Mouse (Mus musculus) liver, embryonic 15.5 days (tissue): ENCODE measurements at regions not wholly inside any gene's neighbourhood (a gene's known extent, or its start where the extent isn't known, plus 50 kb on each side); places are given as distances from the start of the nearest gene placed in this dataset.

Source experiments
- ATAC-seq: fragments of 200-750 bp; cut with Nextera tagmentation; 2 replicates; pipeline ENCODE4 v1.8.0; 2017; ENCODE audit warnings: moderate number of reproducible peaks, mild to moderate bottlenecking, moderate library complexity; ENCODE audit not compliant: insufficient read depth
- H3K27ac ChIP-seq: fragments of 300-500 bp; sonication (generic); replicated peaks from 2 replicates; pipeline ENCODE4 v1.5.1; 2015; ENCODE audit warnings: mild to moderate bottlenecking, inconsistent platforms
- H3K27me3 ChIP-seq: fragments of 300-500 bp; sonication (generic); 2 replicates; pipeline ENCODE4 v1.6.1; 2015; ENCODE audit warnings: mild to moderate bottlenecking, inconsistent platforms
- H3K36me3 ChIP-seq: fragments of 300-500 bp; sonication (generic); replicated peaks from 2 replicates; pipeline ENCODE4 v1.6.1; 2015; ENCODE audit warnings: moderate library complexity, mild to moderate bottlenecking, inconsistent platforms
- H3K4me1 ChIP-seq: fragments of 300-500 bp; sonication (generic); replicated peaks from 2 replicates; pipeline ENCODE4 v1.6.1; 2015; ENCODE audit warnings: inconsistent platforms
- H3K4me2 ChIP-seq: fragments of 300-500 bp; sonication (generic); 2 replicates; pipeline ENCODE4 v1.6.1; 2015; ENCODE audit warnings: moderate library complexity, mild to moderate bottlenecking, inconsistent platforms
- H3K4me3 ChIP-seq: fragments of 300-500 bp; sonication (generic); replicated peaks from 2 replicates; pipeline ENCODE4 v1.5.1; 2015; ENCODE audit warnings: mild to moderate bottlenecking, inconsistent platforms
- H3K9ac ChIP-seq: fragments of 300-500 bp; sonication (generic); 2 replicates; pipeline ENCODE4 v1.6.1; 2015; ENCODE audit warnings: moderate library complexity, mild to moderate bottlenecking, inconsistent platforms
- H3K9me3 ChIP-seq: fragments of 300-500 bp; sonication (generic); replicated peaks from 2 replicates; pipeline ENCODE4 v1.6.1; 2016; ENCODE audit warnings: inconsistent platforms
- WGBS: fragments of 180-500 bp; shearing (Covaris S2); methylation state at CpG from one replicate; pipeline ENCODE4 v1.1.7; 2015; ENCODE audit warnings: mixed read lengths; ENCODE audit not compliant: insufficient replicate concordance; 5-methylcytosine and 5-hydroxymethylcytosine counted together

DNA sequence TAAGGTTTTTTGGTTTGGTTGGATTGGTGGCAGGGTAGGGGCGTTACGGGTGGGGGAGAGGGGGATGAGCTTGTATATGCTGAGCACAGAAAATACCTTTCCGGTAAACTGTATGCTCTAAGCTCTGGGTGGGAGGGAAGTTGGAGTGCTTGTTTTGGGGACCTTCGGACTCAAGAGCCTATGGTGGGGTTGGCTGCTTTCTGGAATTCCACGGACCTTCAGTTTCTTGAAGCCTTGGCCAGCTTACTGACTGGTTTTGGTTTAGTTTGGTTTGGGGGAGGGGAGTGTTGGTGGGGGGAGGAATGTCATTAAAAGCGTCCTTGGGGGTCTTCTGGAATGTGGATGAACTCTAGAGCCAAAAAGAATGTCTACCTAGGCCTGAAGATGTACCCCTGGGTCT, 59.6 kb upstream of the Hs6st1 start:
- Histone ChIP-seq H3K27me3 (no peaks in the 10 kb centered on the region), H3K4me1 (no peaks in the 10 kb centered on the region), H3K36me3 (no peaks in the 10 kb centered on the region), H3K27ac (no peak overlapping the region), H3K4me3 (no peak overlapping the region), H3K4me2 (no peak overlapping the region), H3K9ac (no peak overlapping the region), H3K9me3 (no peaks in the 10 kb centered on the region; the same call in 1 of the 2 replicates)
- WGBS, result 74% methylated on average over 6 of the region's 6 CpGs
- ATAC-seq, result no peak

GRCm38 (mm10) chr1:36009010-36009619, 59.1 kb upstream of the Hs6st1 start:
- no peak for ATAC-seq
- WGBS, result 66% methylated on average over 6 of the region's 6 CpGs
- Histone ChIP-seq H3K36me3 (no peaks in the 10 kb centered on the region), H3K27me3 (no peaks in the 10 kb centered on the region), H3K9me3 (no peaks in the 10 kb centered on the region; the same call in 1 of the 2 replicates), H3K4me3 (no peak overlapping the region), H3K27ac (no peak overlapping the region), H3K9ac (no peak overlapping the region), H3K4me1 (no peaks in the 10 kb centered on the region), H3K4me2 (no peak overlapping the region)

DNA sequence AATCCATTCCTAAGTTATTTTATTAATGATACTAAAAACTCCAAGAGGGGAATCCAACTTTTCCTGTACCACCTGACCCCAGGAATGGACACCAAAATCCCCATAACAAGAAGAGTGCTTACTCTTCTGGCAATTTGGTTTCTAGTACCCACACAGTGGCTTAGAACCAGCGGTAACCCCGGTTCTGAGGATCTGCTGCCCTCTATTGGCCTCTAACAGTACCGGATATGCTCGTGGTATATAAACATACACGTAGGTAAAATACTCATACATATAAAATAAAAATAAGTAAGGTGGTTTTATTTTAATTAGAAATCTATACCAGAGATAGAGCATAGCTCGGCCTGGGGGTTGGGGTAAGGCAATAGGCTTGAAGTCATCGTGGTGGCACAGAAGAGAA, 58.0 kb upstream of the Hs6st1 start:
- no peak overlapping the region for H3K9ac ChIP-seq
- no peaks in the 10 kb centered on the region for H3K36me3 ChIP-seq
- H3K4me1 ChIP-seq, result no peaks in the 10 kb centered on the region
- no peak overlapping the region for H3K27ac ChIP-seq
- H3K27me3 ChIP-seq, result no peaks in the 10 kb centered on the region
- H3K9me3 ChIP-seq, result no peaks in the 10 kb centered on the region; the same call in 1 of the 2 replicates
- WGBS, result 69% methylated on average over 7 of the region's 7 CpGs
- no peak for ATAC-seq
- H3K4me2 ChIP-seq, result no peak overlapping the region
- H3K4me3 ChIP-seq, result no peak overlapping the region

DNA sequence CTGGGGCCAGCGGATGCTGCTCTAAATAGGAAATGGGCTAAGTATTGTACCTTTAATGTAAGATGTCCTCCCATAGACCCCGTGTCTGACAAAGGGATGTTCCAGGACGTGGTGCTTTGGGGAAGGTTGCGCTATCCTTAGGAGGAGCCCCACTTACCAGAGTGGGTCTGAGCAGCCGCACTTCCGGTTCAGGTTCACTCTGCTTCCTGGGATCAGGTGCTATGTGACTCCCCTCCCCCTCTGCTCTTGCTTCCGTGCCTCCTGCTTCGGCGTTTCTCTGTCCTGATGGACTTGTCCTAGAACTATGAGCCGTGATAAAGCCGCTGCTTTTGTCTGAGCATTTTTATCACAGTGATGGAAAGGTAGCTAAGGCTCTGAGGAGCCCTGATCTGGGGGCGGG, 57.4 kb upstream of the Hs6st1 start:
- Histone ChIP-seq H3K4me3 (no peak overlapping the region), H3K27me3 (no peaks in the 10 kb centered on the region), H3K4me2 (no peak overlapping the region), H3K9ac (no peak overlapping the region), H3K36me3 (no peaks in the 10 kb centered on the region), H3K4me1 (no peaks in the 10 kb centered on the region), H3K9me3 (no peaks in the 10 kb centered on the region; the same call in 1 of the 2 replicates), H3K27ac (no peak overlapping the region)
- WGBS, result 66% methylated on average over 12 of the region's 12 CpGs
- no peak for ATAC-seq

DNA sequence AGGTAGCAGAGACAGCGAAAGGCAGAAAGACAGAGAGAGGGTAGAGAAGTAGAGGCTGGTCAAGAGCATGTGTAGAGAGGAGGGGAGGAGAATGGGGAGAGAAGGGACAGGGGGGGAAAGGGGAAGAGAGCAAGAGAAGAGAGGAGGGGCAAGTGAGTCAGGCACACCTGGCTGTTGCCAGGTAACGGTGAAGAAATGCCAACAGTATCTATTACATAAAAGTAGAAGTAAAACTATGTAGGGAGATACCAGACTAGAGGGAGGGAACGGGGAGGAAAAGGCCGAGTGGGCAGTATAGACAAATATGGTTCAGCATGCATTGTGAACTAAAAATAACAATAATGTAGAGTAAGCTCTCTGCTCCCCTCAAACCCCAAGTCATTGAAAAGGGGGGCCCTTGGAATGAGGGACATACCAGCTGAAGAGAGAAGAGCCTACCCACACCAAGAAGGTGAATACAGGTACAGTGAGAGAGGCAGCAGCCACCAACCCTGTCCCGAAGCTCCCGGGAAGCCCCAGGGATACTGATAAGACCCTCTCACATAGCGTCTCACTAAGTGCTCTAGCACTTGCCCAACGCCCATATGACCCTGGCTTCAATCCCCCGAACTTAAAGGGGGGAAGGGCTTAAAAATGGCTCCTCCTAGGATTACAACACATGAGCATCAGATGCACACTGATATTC, 56.0 kb upstream of the Hs6st1 start:
- Histone ChIP-seq H3K4me2 (no peak overlapping the region), H3K4me3 (no peak overlapping the region), H3K36me3 (no peaks in the 10 kb centered on the region), H3K27me3 (no peaks in the 10 kb centered on the region), H3K27ac (no peak overlapping the region), H3K9me3 (no peaks in the 10 kb centered on the region; the same call in 1 of the 2 replicates), H3K4me1 (no peaks in the 10 kb centered on the region), H3K9ac (no peak overlapping the region)
- no peak for ATAC-seq
- WGBS, result 54% methylated on average over 9 of the region's 9 CpGs

DNA sequence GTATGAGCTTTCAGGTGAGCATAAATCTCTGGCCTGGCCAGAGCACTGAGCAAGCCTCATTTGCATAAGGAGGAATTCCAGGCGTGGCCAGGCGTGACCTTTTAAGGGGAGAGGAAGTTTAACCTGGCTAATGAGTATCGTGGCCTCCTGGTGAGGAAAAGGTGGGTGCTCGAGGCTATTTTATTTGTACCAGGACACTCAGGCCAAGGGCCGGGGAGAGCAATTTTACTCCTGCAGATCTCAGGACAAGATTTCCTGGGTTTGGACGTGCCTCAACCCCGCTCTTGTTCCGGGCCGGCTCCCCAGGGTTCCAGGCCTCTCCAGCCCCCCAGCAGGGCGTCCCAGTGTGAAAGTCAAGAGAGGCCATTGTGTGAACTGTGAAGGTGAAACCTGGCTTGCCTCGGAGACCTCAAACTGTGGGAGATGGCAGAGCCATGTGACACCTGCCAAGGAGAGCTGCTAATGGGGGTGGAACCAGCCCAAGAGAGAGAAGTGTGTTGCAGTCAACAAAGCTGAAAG, 54.3 kb upstream of the Hs6st1 start:
- WGBS, result 53% methylated on average over 11 of the region's 11 CpGs

GRCm38 (mm10) chr1:36014372-36014771, 53.8 kb upstream of the Hs6st1 start:
- no peaks in the 10 kb centered on the region; the same call in 1 of the 2 replicates for H3K9me3 ChIP-seq
- H3K27ac ChIP-seq, result no peak overlapping the region
- H3K36me3 ChIP-seq, result no peaks in the 10 kb centered on the region
- H3K4me1 ChIP-seq, result no peaks in the 10 kb centered on the region
- H3K4me2 ChIP-seq, result no peak overlapping the region
- 57% methylated on average over 7 of the region's 7 CpGs for WGBS
- H3K27me3 ChIP-seq, result no peaks in the 10 kb centered on the region
- H3K4me3 ChIP-seq, result no peak overlapping the region
- no peak overlapping the region for H3K9ac ChIP-seq
- no peak for ATAC-seq

More for the DNA sequence above, 54.3 kb upstream of the Hs6st1 start:
- Histone ChIP-seq H3K9me3 (no peaks in the 10 kb centered on the region; the same call in 1 of the 2 replicates), H3K27me3 (no peaks in the 10 kb centered on the region), H3K4me1 (no peaks in the 10 kb centered on the region), H3K9ac (no peak overlapping the region), H3K27ac (no peak overlapping the region), H3K4me3 (no peak overlapping the region), H3K36me3 (no peaks in the 10 kb centered on the region), H3K4me2 (no peak overlapping the region)
- ATAC-seq, result no peak

GRCm38 (mm10) chr1:36015210-36015609, 53.0 kb upstream of the Hs6st1 start:
- WGBS, result 67% methylated on average over 5 of the region's 5 CpGs
- H3K9ac ChIP-seq, result no peak overlapping the region
- no peak overlapping the region for H3K4me3 ChIP-seq
- no peak overlapping the region for H3K27ac ChIP-seq
- H3K4me1 ChIP-seq, result no peaks in the 10 kb centered on the region
- H3K4me2 ChIP-seq, result no peak overlapping the region
- no peak for ATAC-seq
- H3K27me3 ChIP-seq, result no peaks in the 10 kb centered on the region
- H3K9me3 ChIP-seq, result no peaks in the 10 kb centered on the region; the same call in 1 of the 2 replicates
- H3K36me3 ChIP-seq, result no peaks in the 10 kb centered on the region

GRCm38 (mm10) chr1:36016566-36016965, 51.6 kb upstream of the Hs6st1 start:
- 59% methylated on average over 4 of the region's 4 CpGs for WGBS
- H3K9me3 ChIP-seq, result no peaks in the 10 kb centered on the region
- H3K9ac ChIP-seq, result no peak overlapping the region
- H3K4me2 ChIP-seq, result no peak overlapping the region
- no peaks in the 10 kb centered on the region for H3K36me3 ChIP-seq
- H3K4me1 ChIP-seq, result no peaks in the 10 kb centered on the region
- no peak overlapping the region for H3K4me3 ChIP-seq
- no peak overlapping the region for H3K27ac ChIP-seq
- H3K27me3 ChIP-seq, result no peaks in the 10 kb centered on the region
- ATAC-seq, result no peak

DNA sequence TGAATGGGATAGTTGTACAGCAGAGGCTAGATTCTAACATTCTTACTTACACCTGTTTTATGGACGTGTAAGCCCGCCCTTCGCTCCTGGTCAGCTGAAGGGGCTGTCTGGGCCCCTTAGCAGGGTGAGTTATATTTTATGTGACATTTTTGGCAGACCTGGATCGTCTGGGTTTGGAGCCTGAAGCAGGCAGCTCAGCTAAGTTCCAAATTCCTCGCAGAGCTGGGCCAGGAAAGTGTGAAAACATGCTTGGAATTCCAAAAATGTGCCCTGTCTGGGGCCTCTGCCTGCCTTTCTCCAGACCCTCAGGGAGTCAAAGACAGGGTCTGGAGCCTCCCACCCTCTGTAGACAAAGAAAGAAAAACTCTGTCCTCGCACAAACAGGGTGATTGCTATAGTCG, 51.1 kb upstream of the Hs6st1 start:
- Histone ChIP-seq H3K27ac (no peak overlapping the region), H3K4me2 (no peak overlapping the region), H3K4me1 (no peaks in the 10 kb centered on the region), H3K4me3 (no peak overlapping the region), H3K9ac (no peak overlapping the region), H3K36me3 (no peaks in the 10 kb centered on the region), H3K9me3 (no peaks in the 10 kb centered on the region), H3K27me3 (no peaks in the 10 kb centered on the region)
- ATAC-seq, result no peak
- WGBS, result 32% methylated on average over 7 of the region's 7 CpGs

DNA sequence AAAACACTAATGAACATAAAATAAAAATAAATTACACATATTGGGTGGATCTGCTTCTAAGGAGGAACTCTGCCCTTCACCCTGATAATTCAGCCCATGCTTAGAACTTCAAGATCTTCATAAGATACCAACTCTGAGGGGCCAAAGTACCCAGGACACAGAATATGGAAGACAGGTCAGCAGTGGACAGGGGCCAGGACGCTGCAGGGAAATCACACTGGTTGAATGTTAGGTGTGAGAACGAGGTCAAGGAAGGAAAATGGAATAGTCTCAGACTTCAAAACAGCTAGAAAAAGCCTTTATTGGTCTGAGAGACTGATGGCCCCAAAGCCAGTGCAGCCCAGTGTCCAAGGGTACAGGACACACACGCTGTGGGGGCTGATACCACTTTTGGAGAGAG, 50.5 kb upstream of the Hs6st1 start:
- H3K9me3 ChIP-seq, result no peaks in the 10 kb centered on the region
- 45% methylated on average over 3 of the region's 3 CpGs for WGBS
- no peaks in the 10 kb centered on the region for H3K36me3 ChIP-seq
- H3K4me1 ChIP-seq, result no peaks in the 10 kb centered on the region
- H3K4me3 ChIP-seq, result no peak overlapping the region
- no peaks in the 10 kb centered on the region for H3K27me3 ChIP-seq
- H3K9ac ChIP-seq, result no peak overlapping the region
- ATAC-seq, result no peak
- H3K27ac ChIP-seq, result no peak overlapping the region
- H3K4me2 ChIP-seq, result no peak overlapping the region
